Mouse (Mus musculus) intestine, postnatal 0 days (tissue): ENCODE results near the gene Ntrk2. TPM values are rescaled to one million over a fixed set of nuclear protein-coding genes. Genes with fewer than 3 reads are reported as not detected.

Experiments used
- ATAC-seq: fragments of 200-750 bp; cut with Nextera tagmentation; 2 replicates; pipeline ENCODE4 v1.8.0; 2017; ENCODE audit warnings: mild to moderate bottlenecking, moderate TSS enrichment, moderate library complexity
- H3K27ac ChIP-seq: fragments of 300-500 bp; sonication (generic); 2 replicates; pipeline ENCODE4 v1.5.1; 2014; ENCODE audit warnings: mild to moderate bottlenecking, low read depth, low read length, moderate library complexity
- H3K27me3 ChIP-seq: fragments of 300-500 bp; sonication (generic); replicated peaks from 2 replicates; pipeline ENCODE4 v1.6.1; 2014; ENCODE audit warnings: low read length, mixed read lengths; ENCODE audit not compliant: control insufficient read depth, insufficient read depth
- H3K36me3 ChIP-seq: fragments of 300-500 bp; sonication (generic); 2 replicates; pipeline ENCODE4 v1.6.1; 2014; ENCODE audit warnings: mild to moderate bottlenecking, moderate library complexity; ENCODE audit not compliant: control insufficient read depth, insufficient read depth
- H3K4me1 ChIP-seq: fragments of 300-500 bp; sonication (generic); replicated peaks from 2 replicates; pipeline ENCODE4 v1.6.1; 2014; ENCODE audit warnings: antibody characterized with exemption, low read length, mixed read lengths; ENCODE audit not compliant: control insufficient read depth, insufficient read depth
- H3K4me2 ChIP-seq: fragments of 300-500 bp; sonication (generic); replicated peaks from 2 replicates; pipeline ENCODE4 v1.6.1; 2014; ENCODE audit warnings: low read depth, mild to moderate bottlenecking, moderate library complexity
- H3K4me3 ChIP-seq: fragments of 300-500 bp; sonication (generic); 2 replicates; pipeline ENCODE4 v1.5.1; 2014; ENCODE audit warnings: low read depth, low read length
- H3K9ac ChIP-seq: fragments of 300-500 bp; sonication (generic); 2 replicates; pipeline ENCODE4 v1.6.1; 2014; ENCODE audit warnings: mild to moderate bottlenecking, low read depth, low read length
- H3K9me3 ChIP-seq: fragments of 300-500 bp; sonication (generic); 2 replicates; pipeline ENCODE4 v1.6.1; 2016; ENCODE audit warnings: mixed run types; ENCODE audit not compliant: control insufficient read depth
- CTCF ChIP-seq: sonication (generic); IDR thresholded peaks from 2 replicates; pipeline ENCODE4 v1.5.1; 2016; ENCODE audit warnings: low read depth, mild to moderate bottlenecking, control low read depth, antibody characterized with exemption, moderate library complexity
- WGBS: fragments of 180-500 bp; shearing (Covaris S2); extraction: QIAGEN DNeasy Blood & Tissue Kit; methylation state at CpG from one replicate; pipeline ENCODE4 v1.1.7; 2014; 5-methylcytosine and 5-hydroxymethylcytosine counted together
- polyA plus RNA-seq: library from polyadenylated mRNA; unstranded; fragments of >200 nt; fragmentation: Nextera tagmentation; extraction: Ambion mirVana; gene quantifications from 2 replicates; pipeline ENCODE4 v1.2.1, GENCODE M21; 2015

Gene Ntrk2
- polyA plus RNA-seq, 1 experiment from 2014 or later, result 1.6 TPM

- 36% methylated on average over 4 of the region's 4 CpGs for WGBS
- H3K36me3 ChIP-seq, result no peaks in the 10 kb centered on the region
- no peak overlapping the region for H3K27ac ChIP-seq
- H3K9me3 ChIP-seq, result no peaks in the 10 kb centered on the region
- H3K4me2 ChIP-seq, result no peak overlapping the region
- no peak for TF ChIP-seq CTCF
- no peaks in the 10 kb centered on the region for H3K27me3 ChIP-seq
- H3K4me3 ChIP-seq, result no peak overlapping the region
- H3K4me1 ChIP-seq, result no peaks in the 10 kb centered on the region
- H3K9ac ChIP-seq, result no peak overlapping the region
- ATAC-seq, result no peak
These were observed 148.0 kb downstream of the Ntrk2 start for GRCm38 (mm10) chr13:58954331-58954730.

DNA sequence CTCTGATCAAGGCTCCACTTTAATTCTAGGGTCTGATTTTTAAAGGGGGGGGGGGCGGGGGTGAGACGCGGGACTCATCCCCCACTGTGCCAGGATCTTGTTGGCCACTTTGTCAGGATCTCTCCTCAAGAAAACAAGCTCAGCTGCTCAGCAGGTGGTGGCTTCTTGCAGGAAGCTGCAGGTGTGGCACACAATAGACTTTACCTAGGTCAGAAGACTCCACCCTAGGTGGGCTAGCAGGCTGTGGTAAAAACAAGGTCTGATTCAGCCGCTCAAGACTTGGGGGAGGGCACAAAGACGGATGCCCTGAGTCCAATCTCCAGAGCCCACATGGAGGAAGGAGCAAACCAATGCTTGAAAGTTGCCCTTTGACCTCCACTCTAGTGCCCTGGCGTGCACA is 148.4 kb downstream of the Ntrk2 start:
- no peak overlapping the region for H3K9ac ChIP-seq
- 15% methylated on average over 6 of the region's 6 CpGs for WGBS
- H3K4me1 ChIP-seq, result no peaks in the 10 kb centered on the region
- H3K27me3 ChIP-seq, result no peaks in the 10 kb centered on the region
- H3K9me3 ChIP-seq, result no peaks in the 10 kb centered on the region
- ATAC-seq, result no peak
- no peak for TF ChIP-seq CTCF
- no peak overlapping the region for H3K27ac ChIP-seq
- H3K4me3 ChIP-seq, result no peak overlapping the region
- no peaks in the 10 kb centered on the region for H3K36me3 ChIP-seq
- H3K4me2 ChIP-seq, result no peak overlapping the region

DNA sequence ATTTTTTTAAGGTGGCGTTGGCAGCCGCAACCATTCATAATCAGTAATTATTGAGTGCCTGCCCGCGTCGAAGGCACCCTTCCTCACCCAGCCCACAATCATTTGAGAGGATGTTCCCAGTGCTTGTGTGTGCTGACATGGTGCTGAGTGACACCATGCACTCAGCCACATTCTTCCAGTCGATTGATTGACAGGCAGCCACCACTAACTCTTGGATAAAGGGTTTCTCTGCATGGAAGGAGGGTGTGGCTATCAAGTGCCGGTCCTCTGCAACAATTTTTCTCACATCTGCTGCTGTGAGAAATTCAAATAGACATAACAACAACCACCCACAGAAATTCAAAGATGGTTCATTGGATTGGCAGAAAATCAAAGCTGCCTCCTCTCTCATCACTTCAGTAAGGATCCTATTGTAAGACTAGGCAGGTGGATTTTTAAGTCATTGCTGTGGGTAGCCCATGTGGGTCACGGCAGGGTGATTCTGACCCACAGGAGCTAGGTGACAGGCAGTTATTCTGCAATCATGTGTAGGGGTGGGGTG is 148.9 kb downstream of the Ntrk2 start:
- Histone ChIP-seq H3K27ac (no peak overlapping the region), H3K4me2 (no peak overlapping the region), H3K27me3 (no peaks in the 10 kb centered on the region), H3K4me1 (no peaks in the 10 kb centered on the region), H3K9ac (no peak overlapping the region), H3K9me3 (no peaks in the 10 kb centered on the region), H3K36me3 (no peaks in the 10 kb centered on the region), H3K4me3 (no peak overlapping the region)
- WGBS, result 51% methylated on average over 8 of the region's 8 CpGs
- ATAC-seq, result no peak
- no peak for TF ChIP-seq CTCF

GRCm38 (mm10) chr13:58958171-58958904 is 152.0 kb downstream of the Ntrk2 start:
- Histone ChIP-seq H3K4me2 (no peak overlapping the region), H3K4me3 (no peak overlapping the region), H3K9ac (no peak overlapping the region), H3K27me3 (no peaks in the 10 kb centered on the region), H3K27ac (no peak overlapping the region), H3K4me1 (no peaks in the 10 kb centered on the region), H3K9me3 (no peaks in the 10 kb centered on the region), H3K36me3 (no peaks in the 10 kb centered on the region)
- no peak for ATAC-seq
- WGBS, result 80% methylated on average over 11 of the region's 11 CpGs
- TF ChIP-seq CTCF, result no peak

GRCm38 (mm10) chr13:58960321-58960720 is 154.0 kb downstream of the Ntrk2 start:
- Histone ChIP-seq H3K4me3 (no peak overlapping the region), H3K27ac (no peak overlapping the region), H3K36me3 (no peaks in the 10 kb centered on the region), H3K9ac (no peak overlapping the region), H3K27me3 (no peaks in the 10 kb centered on the region), H3K4me2 (no peak overlapping the region), H3K4me1 (no peaks in the 10 kb centered on the region), H3K9me3 (no peaks in the 10 kb centered on the region)
- WGBS, result 49% methylated on average over 6 of the region's 6 CpGs
- no peak for TF ChIP-seq CTCF
- ATAC-seq, result no peak

- WGBS, result 72% methylated on average over 12 of the region's 12 CpGs
- no peak for ATAC-seq
- H3K27ac ChIP-seq, result no peak overlapping the region
- no peak overlapping the region for H3K9ac ChIP-seq
- H3K27me3 ChIP-seq, result no peaks in the 10 kb centered on the region
- H3K4me3 ChIP-seq, result no peak overlapping the region
- no peaks in the 10 kb centered on the region for H3K9me3 ChIP-seq
- no peaks in the 10 kb centered on the region for H3K36me3 ChIP-seq
- H3K4me2 ChIP-seq, result no peak overlapping the region
- no peaks in the 10 kb centered on the region for H3K4me1 ChIP-seq
- TF ChIP-seq CTCF, result no peak
These were observed 158.5 kb downstream of the Ntrk2 start for GRCm38 (mm10) chr13:58964701-58965359.
